In the genomic region with DNA sequence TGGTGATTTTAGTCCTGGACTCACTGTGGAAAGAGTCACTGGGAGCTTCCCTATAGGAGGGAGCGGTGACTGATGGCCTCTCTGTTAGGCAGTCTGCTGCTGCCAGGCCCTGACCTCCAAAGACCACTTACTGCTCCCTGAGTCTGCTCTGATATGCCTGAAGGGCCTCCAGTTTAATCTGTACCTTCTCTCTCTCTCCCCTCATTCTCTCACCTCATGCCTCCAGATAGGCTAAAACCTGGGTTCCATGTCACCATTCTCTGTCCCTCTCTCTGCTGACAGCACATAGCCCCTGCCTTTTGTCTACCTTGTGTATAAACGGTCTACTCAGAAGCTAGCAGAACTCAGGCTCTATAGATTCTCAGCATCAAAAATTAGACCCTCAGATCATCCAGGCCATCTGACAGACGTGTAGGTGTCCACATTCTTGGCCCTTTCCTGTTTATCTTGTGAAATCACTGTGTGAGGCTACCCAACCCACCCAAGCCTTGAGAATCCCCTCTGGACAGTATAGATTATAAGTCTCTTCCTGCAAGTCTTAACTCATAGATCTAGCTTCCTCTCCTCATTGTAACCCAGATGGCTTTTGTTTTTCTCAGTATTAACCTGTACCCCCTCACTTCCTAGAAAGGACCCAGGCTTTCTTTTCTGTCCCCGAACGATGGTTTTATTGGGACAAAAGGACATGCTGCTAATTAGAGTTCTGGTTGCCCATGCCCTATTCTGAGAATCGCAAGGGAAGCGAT, we compare ENCODE assay signal across 12 mouse cellular contexts. TPM values are rescaled to one million over a fixed set of nuclear protein-coding genes. Genes with fewer than 3 reads are reported as not detected.
A peak's percentile ranks its signal among the peaks of the same experiment; 100 is the strongest.
DNase-seq lines count a peak whose midpoint lies in the region; ATAC-seq and TF ChIP-seq lines count a peak whose summit lies in the region.
"Had no signal": no experiment of that assay in that cellular context is flagged by ENCODE, and none has a peak within 500 bp of the region (broad histone marks: within the 10 kb centered on the region; RNA-seq: fewer than 3 reads in every experiment).

No protein-coding gene starts in this region.

- H3K36me3 ChIP-seq in forebrain, embryonic 10.5 days (replicated peaks), result peaks cover 17% of the 10 kb centered on the region
- H3K36me3 ChIP-seq in forebrain, embryonic 13.5 days (ENCODE audit: poor library complexity, severe bottlenecking), result no peaks in the 10 kb centered on the region
- peaks cover 5% of the 10 kb centered on the region; the same call in 1 of the 2 replicates for H3K36me3 ChIP-seq in hindbrain, embryonic 10.5 days
- no peaks in the 10 kb centered on the region for H3K36me3 ChIP-seq in hindbrain, embryonic 13.5 days
- no peaks in the 10 kb centered on the region for H3K36me3 ChIP-seq in lung, postnatal 0 days (ENCODE audit: insufficient read depth, low read length)
- H3K36me3 ChIP-seq in forebrain, embryonic 15.5 days, result no peaks in the 10 kb centered on the region

- H3K4me3 ChIP-seq in forebrain, embryonic 10.5 days, result no peak overlapping the region; the same call in 1 of the 2 replicates
- H3K4me3 ChIP-seq in forebrain, embryonic 13.5 days, result no peak overlapping the region
- H3K4me3 ChIP-seq in hindbrain, embryonic 10.5 days, result no peak overlapping the region; the same call in 1 of the 2 replicates
- H3K4me3 ChIP-seq in hindbrain, embryonic 13.5 days, result no peak overlapping the region
- H3K4me3 ChIP-seq in lung, postnatal 0 days (ENCODE audit: low read depth, low read length), result no peak overlapping the region
- no peak overlapping the region for H3K4me3 ChIP-seq in forebrain, embryonic 15.5 days

- no peak for ATAC-seq in forebrain, embryonic 13.5 days
- ATAC-seq in hindbrain, embryonic 13.5 days (ENCODE audit: low FRiP score), result no peak
- peak; percentile 52 for ATAC-seq in lung, postnatal 0 days
- no peak for ATAC-seq in forebrain, embryonic 15.5 days (replicated peaks)

- H3K27ac ChIP-seq in forebrain, embryonic 10.5 days, result peak overlapping the region; percentile 89
- no peak overlapping the region; the same call in 1 of the 2 replicates for H3K27ac ChIP-seq in forebrain, embryonic 13.5 days
- peak overlapping the region; percentile 84 for H3K27ac ChIP-seq in hindbrain, embryonic 10.5 days
- no peak overlapping the region; the same call in 1 of the 2 replicates for H3K27ac ChIP-seq in hindbrain, embryonic 13.5 days
- H3K27ac ChIP-seq in lung, postnatal 0 days (ENCODE audit: low read length), result no peak overlapping the region
- H3K27ac ChIP-seq in forebrain, embryonic 15.5 days (replicated peaks), result peak overlapping the region; percentile 37; the same call in 1 of the 2 replicates

- H3K4me1 ChIP-seq in forebrain, embryonic 10.5 days, result peaks cover 78% of the 10 kb centered on the region
- peaks cover 63% of the 10 kb centered on the region for H3K4me1 ChIP-seq in forebrain, embryonic 13.5 days
- H3K4me1 ChIP-seq in hindbrain, embryonic 10.5 days (replicated peaks), result peaks cover 82% of the 10 kb centered on the region
- H3K4me1 ChIP-seq in hindbrain, embryonic 13.5 days (replicated peaks), result peaks cover 36% of the 10 kb centered on the region
- H3K4me1 ChIP-seq in lung, postnatal 0 days (ENCODE audit: insufficient read depth, low read depth, low read length), result no peaks in the 10 kb centered on the region; the same call in 1 of the 2 replicates
- peaks cover 41% of the 10 kb centered on the region for H3K4me1 ChIP-seq in forebrain, embryonic 15.5 days

- 0 out of 2 replicates have a peak, but pooled peaks have one; percentile 64 for TF ChIP-seq EP300 in lung, postnatal 0 days (IDR thresholded peaks at IDR 0.05)

- no peak overlapping the region for H3K4me2 ChIP-seq in forebrain, embryonic 13.5 days
- no peak overlapping the region for H3K4me2 ChIP-seq in hindbrain, embryonic 13.5 days
- H3K4me2 ChIP-seq in lung, postnatal 0 days (replicated peaks; ENCODE audit: low read depth, low read length), result no peak overlapping the region
- no peak overlapping the region for H3K4me2 ChIP-seq in forebrain, embryonic 15.5 days (replicated peaks)

- no peak overlapping the region for H3K9ac ChIP-seq in forebrain, embryonic 13.5 days
- no peak overlapping the region for H3K9ac ChIP-seq in hindbrain, embryonic 13.5 days
- H3K9ac ChIP-seq in lung, postnatal 0 days (replicated peaks; ENCODE audit: low read depth), result no peak overlapping the region
- no peak overlapping the region for H3K9ac ChIP-seq in forebrain, embryonic 15.5 days (replicated peaks)

- no peaks in the 10 kb centered on the region for H3K27me3 ChIP-seq in forebrain, embryonic 10.5 days (ENCODE audit: poor library complexity, severe bottlenecking)
- no peaks in the 10 kb centered on the region for H3K27me3 ChIP-seq in forebrain, embryonic 13.5 days
- no peaks in the 10 kb centered on the region for H3K27me3 ChIP-seq in hindbrain, embryonic 10.5 days (ENCODE audit: insufficient read depth, poor library complexity, severe bottlenecking)
- no peaks in the 10 kb centered on the region for H3K27me3 ChIP-seq in hindbrain, embryonic 13.5 days
- no peaks in the 10 kb centered on the region for H3K27me3 ChIP-seq in lung, postnatal 0 days (replicated peaks; ENCODE audit: insufficient read depth, low read length)
- H3K27me3 ChIP-seq in forebrain, embryonic 15.5 days, result no peaks in the 10 kb centered on the region

- TF ChIP-seq CTCF in lung, postnatal 0 days (IDR thresholded peaks at IDR 0.05), result no peak

- no peaks in the 10 kb centered on the region for H3K9me3 ChIP-seq in forebrain, embryonic 10.5 days
- no peaks in the 10 kb centered on the region for H3K9me3 ChIP-seq in forebrain, embryonic 13.5 days (replicated peaks)
- no peaks in the 10 kb centered on the region for H3K9me3 ChIP-seq in hindbrain, embryonic 10.5 days
- H3K9me3 ChIP-seq in hindbrain, embryonic 13.5 days, result no peaks in the 10 kb centered on the region
- H3K9me3 ChIP-seq in lung, postnatal 0 days (ENCODE audit: low read length), result no peaks in the 10 kb centered on the region
- no peaks in the 10 kb centered on the region for H3K9me3 ChIP-seq in forebrain, embryonic 15.5 days

- DNase-seq in forebrain, embryonic 10.5 days (ENCODE audit: extremely low spot score, low spot score), result peak; percentile 25
- peak; percentile 34 for DNase-seq in hindbrain, embryonic 10.5 days (ENCODE audit: low spot score)
- peak; percentile 21 for DNase-seq in lung, postnatal 0 days (ENCODE audit: low spot score)
- no peak for DNase-seq in lung, postnatal 10 days
- DNase-seq in frontal cortex, postnatal 14 days (ENCODE audit: low spot score in 2 of 2), result no peak
- DNase-seq: adrenal gland, postnatal 25 days; kidney, postnatal 14 days; thymus, postnatal 36 days had no signal

- 33% methylated on average over 7 of the region's 7 CpGs for WGBS in forebrain, embryonic 10.5 days
- 14% methylated on average over 7 of the region's 7 CpGs for WGBS in forebrain, embryonic 13.5 days
- WGBS in hindbrain, embryonic 10.5 days, result 29% methylated on average over 7 of the region's 7 CpGs
- WGBS in hindbrain, embryonic 13.5 days, result 18% methylated on average over 7 of the region's 7 CpGs
- 68% methylated on average over 7 of the region's 7 CpGs for WGBS in lung, postnatal 0 days
- 22% methylated on average over 7 of the region's 7 CpGs for WGBS in forebrain, embryonic 15.5 days

RNA-seq across cellular contexts. Expression of gene Plagl1, which starts 57.9 kb away (rescaled TPM):
- polyA plus RNA-seq in forebrain, embryonic 10.5 days (2016; fragmentation: Nextera tagmentation; extraction: Ambion mirVana), result 86.7 and 89.5 TPM in 2 replicates
- polyA plus RNA-seq in forebrain, embryonic 13.5 days (2015; fragmentation: Nextera tagmentation; extraction: Ambion mirVana), result 58.0 and 67.0 TPM in 2 replicates
- 56.1 and 59.4 TPM in 2 replicates for polyA plus RNA-seq in hindbrain, embryonic 10.5 days (2016; fragmentation: Nextera tagmentation; extraction: Ambion mirVana)
- 32.3 and 34.2 TPM in 2 replicates for polyA plus RNA-seq in hindbrain, embryonic 13.5 days (2015; fragmentation: Nextera tagmentation; extraction: Ambion mirVana)
- polyA plus RNA-seq in lung, postnatal 0 days (2015; fragmentation: Nextera tagmentation; extraction: Ambion mirVana), result 43.4 and 44.8 TPM in 2 replicates
- polyA plus RNA-seq in forebrain, embryonic 15.5 days (2015; fragmentation: Nextera tagmentation; extraction: Ambion mirVana), result 37.0 and 41.0 TPM in 2 replicates

RNA-seq across cellular contexts. Expression of gene Zc2hc1b, which starts 59.6 kb away (rescaled TPM):
- polyA plus RNA-seq in forebrain, embryonic 10.5 days (2016; fragmentation: Nextera tagmentation; extraction: Ambion mirVana), result not detected in 2 replicates
- polyA plus RNA-seq in forebrain, embryonic 13.5 days (2015; fragmentation: Nextera tagmentation; extraction: Ambion mirVana), result not detected in 2 replicates
- polyA plus RNA-seq in hindbrain, embryonic 10.5 days (2016; fragmentation: Nextera tagmentation; extraction: Ambion mirVana), result not detected in 2 replicates
- polyA plus RNA-seq in hindbrain, embryonic 13.5 days (2015; fragmentation: Nextera tagmentation; extraction: Ambion mirVana), result not detected in 2 replicates
- not detected in 2 replicates for polyA plus RNA-seq in lung, postnatal 0 days (2015; fragmentation: Nextera tagmentation; extraction: Ambion mirVana)
- polyA plus RNA-seq in forebrain, embryonic 15.5 days (2015; fragmentation: Nextera tagmentation; extraction: Ambion mirVana), result not detected in 2 replicates
- polyA plus RNA-seq: limb, embryonic 14.5 days had no signal

Comparison
In these comparisons a context has a peak if more than half of its experiments do, and no peak if none do; other contexts are left out.
1. DNase-seq: peak in forebrain, embryonic 10.5 days (single experiment), hindbrain, embryonic 10.5 days (single experiment) and lung, postnatal 0 days (single experiment); none in lung, postnatal 10 days (single experiment) and frontal cortex, postnatal 14 days (0 of 2).
2. H3K27ac ChIP-seq: peak in forebrain, embryonic 10.5 days (single experiment), hindbrain, embryonic 10.5 days (single experiment) and forebrain, embryonic 15.5 days (single experiment); none in forebrain, embryonic 13.5 days (single experiment), hindbrain, embryonic 13.5 days (single experiment) and lung, postnatal 0 days (single experiment).